Mouse (Mus musculus) layer of hippocampus, adult 6 months (tissue): Measurements from ENCODE around the gene 9030025P20Rik. TPM values are rescaled to one million over a fixed set of nuclear protein-coding genes. Genes with fewer than 3 reads are reported as not detected.

Experiments used
- long read RNA-seq, 2 experiments: library from polyadenylated mRNA; unstranded; transcript quantifications; one replicate each; pipeline ENCODE4 v2.0.0; 2019 to 2020
- polyA plus RNA-seq: library from polyadenylated mRNA; unstranded; fragments of <200 nt; fragmentation: Nextera tagmentation; gene quantifications from 2 replicates; pipeline ENCODE4 v1.2.3, GENCODE M21; 2021

9030025P20Rik gene
- polyA plus RNA-seq = 3.7 and 3.9 TPM in 2 replicates
- long read RNA-seq, experiment 1, partial matches to known transcripts = 3 of 5 reads
- long read RNA-seq, experiment 1, other reads (novel, unspliced or antisense) = 1 of 5 reads
- long read RNA-seq, experiment 2, transcript 9030025P20Rik-201 (12 exons, 1,844 nt) = major isoform, 12 of 37 reads
- long read RNA-seq, experiment 2, partial matches to known transcripts = 7 of 37 reads
- long read RNA-seq, experiment 2, other reads (novel, unspliced or antisense) = 17 of 37 reads

DNA sequence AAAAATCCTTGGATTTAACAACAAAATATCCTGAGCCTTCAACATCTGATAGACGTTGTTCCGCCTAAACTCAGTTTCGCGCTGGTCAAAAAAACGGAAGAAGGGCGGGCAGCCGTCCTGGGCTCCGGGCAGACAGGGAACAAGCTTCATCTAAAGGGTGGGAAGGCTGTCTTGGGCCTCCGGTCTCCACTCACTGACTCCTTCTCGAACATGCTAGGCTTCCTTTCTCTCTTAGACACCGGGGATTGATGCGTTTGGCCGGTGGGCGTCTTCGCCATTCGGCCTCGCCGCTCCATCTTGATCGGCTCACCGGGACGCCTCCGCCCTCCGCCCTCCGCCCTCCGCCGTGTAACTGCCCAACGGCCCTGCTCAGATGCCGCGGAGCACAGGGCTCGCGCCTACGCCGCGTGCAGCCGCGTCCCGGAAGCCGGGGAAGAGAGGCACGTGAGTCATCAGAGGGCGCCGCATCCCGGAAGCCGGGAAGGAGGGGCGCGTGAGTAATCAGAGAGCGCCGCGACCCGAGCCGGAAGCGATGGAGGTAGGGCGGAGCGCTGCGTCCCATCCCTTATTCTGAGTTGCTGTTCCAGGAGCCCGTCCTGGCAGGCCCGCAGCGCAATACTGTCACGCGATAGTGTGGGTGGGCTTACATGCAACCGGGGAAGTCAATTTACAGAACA, at the start of gene 9030025P20Rik, which contains the start of gene Gm3417:
TSS of gene 9030025P20Rik (plus strand) at position 107 of the 677 bp plus-strand sequence.
TSS of gene Gm3417 (minus strand) at position 429 of the 677 bp plus-strand sequence.

DNA sequence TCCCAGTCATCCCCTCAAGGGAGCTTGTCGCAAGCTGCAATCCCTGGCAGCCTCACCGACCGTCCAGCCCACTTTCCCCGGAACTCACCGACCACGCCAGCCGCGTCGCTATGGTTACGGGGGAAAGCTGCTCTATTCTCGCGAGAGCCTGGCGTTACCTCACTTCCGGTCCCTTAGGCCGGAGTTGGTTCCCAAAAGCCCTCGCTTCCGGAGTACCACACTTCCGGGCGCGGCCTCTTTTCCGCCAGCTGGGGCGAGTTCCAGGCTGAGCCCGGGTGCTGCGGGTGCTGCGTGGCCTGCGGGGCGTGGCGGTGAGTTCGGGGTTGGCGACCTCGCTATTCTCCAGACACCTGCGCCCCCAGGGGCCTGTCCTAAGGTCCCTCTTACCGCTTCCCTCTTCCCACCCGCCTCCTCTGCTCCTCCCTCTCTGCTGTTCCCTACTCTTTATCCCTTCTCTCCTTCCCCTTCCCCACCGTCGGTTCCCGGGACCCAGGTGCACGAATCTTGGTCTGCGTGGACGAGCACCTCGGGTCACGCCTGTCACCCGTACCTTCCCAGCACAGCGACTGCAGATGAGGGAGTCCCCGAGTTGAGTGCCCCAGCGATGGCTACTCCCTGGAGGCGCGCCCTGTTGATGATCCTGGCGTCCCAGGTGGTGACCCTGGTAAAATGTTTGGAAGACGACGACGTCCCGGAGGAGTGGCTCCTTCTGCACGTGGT, 35.1 kb upstream of the 9030025P20Rik start, which contains the start of the genes Wdr27 and 1600012H06Rik:
TSS of gene Wdr27 (minus strand) at position 150 of the 720 bp plus-strand sequence.
TSS of gene 1600012H06Rik (plus strand) at position 176 of the 720 bp plus-strand sequence.

GRCm38 (mm10) chr17:14960951-14961556, 17.2 kb upstream of the 9030025P20Rik start, which contains the start of gene Phf10:
Gene Phf10, minus strand, starts transcription at chr17:14961273.

GRCm38 (mm10) chr17:15009706-15010413, 31.6 kb downstream of the 9030025P20Rik start, which contains the start of gene Gm3435:
Gene Gm3435, plus strand, starts transcription at chr17:15010176.

Other genes starting within 250 kb of the 9030025P20Rik start
- 11.3 and 13.9 TPM in 2 replicates for gene Wdr27, start 35.3 kb upstream of the 9030025P20Rik start, polyA plus RNA-seq
- gene 1600012H06Rik, start 35.3 kb upstream of the 9030025P20Rik start, polyA plus RNA-seq = 12.7 and 13.3 TPM in 2 replicates
- gene Phf10, start 17.2 kb upstream of the 9030025P20Rik start, polyA plus RNA-seq = 6.2 and 6.9 TPM in 2 replicates
- 0.95 TPM in 1 of 2 replicates, not detected in the other for gene Gm3417, start 322 bp downstream of the 9030025P20Rik start, polyA plus RNA-seq
- 5.0 and 6.8 TPM in 2 replicates for gene Gm3435, start 31.7 kb downstream of the 9030025P20Rik start, polyA plus RNA-seq
- 18.1 and 18.8 TPM in 2 replicates for gene Ermard, start 62.7 kb downstream of the 9030025P20Rik start, polyA plus RNA-seq
- 0.72 and 1.5 TPM in 2 replicates for gene Tcte3, start 63.0 kb downstream of the 9030025P20Rik start, polyA plus RNA-seq
- 0.72 and 1.6 TPM in 2 replicates for gene Gm3448, start 63.1 kb downstream of the 9030025P20Rik start, polyA plus RNA-seq